Mouse (Mus musculus): ENCODE results near the gene Fer.

The Fer gene

DNA sequence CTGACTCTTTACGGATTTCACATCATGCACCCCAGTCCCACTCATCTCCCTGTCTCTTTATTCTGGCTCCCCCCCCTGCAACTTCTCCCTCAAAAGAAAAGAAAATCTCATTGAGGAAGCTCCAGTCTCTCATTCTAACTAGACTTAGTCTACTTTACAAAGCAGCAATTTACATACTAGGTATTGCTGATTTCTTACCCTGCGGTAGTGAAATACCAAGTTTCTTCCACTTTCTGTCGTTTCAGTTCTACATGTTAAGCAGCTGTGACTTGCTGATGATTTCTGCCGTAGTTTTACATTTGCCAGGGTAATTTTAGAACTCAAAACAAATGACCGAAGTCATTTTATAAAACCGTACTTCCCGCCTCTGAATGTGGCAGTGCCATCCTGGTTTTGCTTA is 8.9 kb downstream of the Fer start:
- no peak for DNase-seq

GRCm38 (mm10) chr17:63878889-63879288 is 16.0 kb downstream of the Fer start:
- no peak for DNase-seq

DNA sequence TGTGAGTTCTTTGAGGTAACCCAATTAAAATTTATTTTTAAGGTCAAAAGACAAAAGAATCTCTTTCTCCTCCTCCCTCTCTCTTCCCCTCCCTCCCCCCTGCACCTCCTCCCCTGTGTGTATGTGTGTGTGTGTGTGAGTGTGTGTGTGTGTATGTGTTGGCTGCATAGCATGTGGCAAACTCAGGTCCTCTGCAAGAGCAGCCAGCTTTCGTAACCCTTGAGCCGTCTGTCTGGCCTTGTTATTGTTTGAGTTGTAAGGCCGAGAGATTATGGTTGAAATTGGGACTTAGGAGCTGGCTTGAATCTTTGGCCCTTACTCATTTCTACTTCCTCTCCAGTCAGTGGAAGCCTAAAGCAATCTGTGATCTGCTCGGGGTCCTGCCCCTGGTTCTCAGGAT is 17.1 kb downstream of the Fer start:
- DNase-seq: no peak

DNA sequence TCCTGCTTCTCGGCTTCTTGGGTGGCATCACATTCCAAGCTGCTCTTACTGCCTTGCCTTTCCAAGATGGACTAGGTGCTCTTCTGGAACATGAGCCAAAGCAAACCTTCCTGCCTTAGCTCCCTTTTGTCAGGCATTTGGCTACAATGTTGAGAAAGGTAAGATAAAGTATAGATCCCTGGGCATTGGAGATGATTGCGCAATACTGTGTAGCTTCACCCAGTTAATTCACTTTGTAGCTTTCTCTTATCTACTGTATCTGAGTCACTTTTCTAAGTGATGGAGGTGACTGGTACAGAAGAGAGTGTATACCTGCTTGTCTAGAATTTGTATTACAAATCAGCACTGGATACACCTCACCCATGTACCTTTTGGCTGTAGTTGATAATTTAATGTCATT is 24.1 kb downstream of the Fer start:
- DNase-seq: no peak

DNA sequence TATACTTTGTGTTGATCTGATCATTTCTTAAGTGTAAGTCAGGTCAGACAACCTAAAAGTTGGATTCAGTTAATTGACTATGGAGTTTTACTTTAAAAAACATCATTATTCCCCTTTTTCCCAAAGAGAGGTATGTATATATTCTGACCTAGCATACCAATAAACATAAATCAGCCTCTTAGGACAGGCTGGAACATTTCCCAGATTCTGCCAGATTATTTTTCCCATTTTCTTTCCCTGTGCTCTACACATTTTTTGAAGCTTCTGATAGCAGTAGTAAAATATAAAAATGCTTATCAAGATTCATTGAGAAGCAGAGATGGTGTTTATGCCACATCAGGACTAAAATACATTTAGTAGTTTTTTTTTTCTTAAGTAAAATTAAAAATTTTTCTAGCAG is 27.7 kb downstream of the Fer start:
- DNase-seq: no peak

- DNase-seq: no peak
Observed at GRCm38 (mm10) chr17:63895829-63896228, 33.0 kb downstream of the Fer start.

DNA sequence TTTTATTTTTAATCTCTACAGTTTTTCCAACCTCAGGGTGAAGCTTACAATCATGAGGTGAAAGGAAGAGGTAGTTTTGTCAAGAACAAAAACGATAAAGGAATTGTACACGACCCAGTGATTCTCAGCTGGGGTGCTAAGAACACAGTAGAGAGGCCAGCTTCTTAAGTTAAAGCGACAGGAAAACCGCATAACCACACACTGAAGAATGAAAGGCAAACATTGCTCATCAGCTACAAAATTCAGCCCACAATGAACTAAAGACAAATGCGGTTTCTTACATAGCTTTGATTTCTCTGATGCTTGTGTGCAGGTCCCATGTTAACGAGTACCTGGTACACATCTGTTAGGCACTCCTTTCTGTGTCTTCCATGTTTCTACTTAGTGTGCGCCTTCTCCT is 34.2 kb downstream of the Fer start:
- DNase-seq: no peak

DNA sequence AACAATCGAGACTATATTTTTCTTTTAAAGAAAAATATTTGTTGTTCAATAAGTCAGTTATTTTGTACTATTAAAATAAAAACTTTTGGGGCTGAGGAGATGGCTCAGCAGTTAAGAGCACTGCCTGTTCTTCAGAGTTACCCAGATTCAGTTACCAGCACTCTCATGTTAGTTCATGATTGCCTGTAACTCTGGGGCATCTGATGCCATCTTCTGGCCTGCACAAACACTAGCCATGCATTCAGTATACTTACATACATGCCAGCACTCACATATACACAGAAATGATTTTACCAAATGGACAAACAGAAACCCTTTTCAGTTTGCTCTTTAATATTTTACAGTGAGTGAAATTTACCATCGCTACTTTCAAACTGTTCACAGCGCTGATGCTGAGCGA is 46.4 kb downstream of the Fer start:
- DNase-seq: no peak

DNA sequence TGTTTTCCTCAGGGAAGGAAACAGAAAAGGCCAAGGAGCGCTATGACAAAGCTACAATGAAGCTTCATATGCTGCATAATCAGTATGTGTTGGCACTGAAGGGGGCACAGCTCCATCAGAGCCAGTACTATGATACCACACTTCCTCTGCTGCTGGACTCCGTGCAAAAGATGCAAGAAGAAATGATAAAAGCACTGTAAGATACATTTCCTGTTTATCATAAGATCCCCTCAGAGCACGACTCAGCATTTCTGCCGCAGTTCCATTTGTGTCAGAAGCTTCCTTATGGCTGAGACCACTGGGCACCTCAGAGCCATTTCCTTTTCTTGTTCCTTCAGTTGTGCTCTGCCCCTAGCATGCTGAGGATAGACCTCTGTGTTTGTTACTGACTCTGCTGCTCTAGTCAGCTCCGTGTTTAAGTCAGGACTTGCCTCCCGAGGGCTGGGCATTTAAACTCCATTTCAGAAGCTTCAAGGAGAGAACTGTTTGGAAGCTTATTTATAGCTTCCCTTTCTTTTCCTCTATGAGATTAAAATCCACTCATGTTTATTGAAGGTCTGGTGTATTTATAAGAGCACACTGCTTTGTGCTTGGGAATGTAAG is 58.8 kb downstream of the Fer start:
- no peak for DNase-seq

GRCm38 (mm10) chr17:63925581-63925980 is 62.7 kb downstream of the Fer start:
- no peak for DNase-seq

- no peak for DNase-seq
Observed at GRCm38 (mm10) chr17:63930634-63931033, 67.8 kb downstream of the Fer start.

DNA sequence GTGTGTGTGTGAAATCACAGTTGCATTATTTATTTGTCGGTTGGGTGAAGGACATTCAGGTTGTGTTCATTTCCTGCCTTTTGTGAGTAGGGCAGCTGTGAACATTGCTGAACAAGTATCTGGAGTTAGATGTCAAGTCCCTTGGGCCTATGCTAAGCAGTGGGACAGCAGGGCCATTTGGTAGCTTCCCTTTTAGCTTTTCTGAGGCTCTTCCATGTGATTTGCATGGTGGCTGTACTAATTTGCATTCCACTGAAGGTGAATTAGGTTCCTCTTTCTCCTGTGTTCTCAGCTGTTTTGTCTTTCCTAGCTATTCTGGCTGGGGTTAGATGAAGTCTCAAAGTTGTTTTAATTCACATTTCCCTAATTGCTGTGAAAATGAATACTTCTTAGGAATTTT is 68.7 kb downstream of the Fer start:
- DNase-seq: no peak

- DNase-seq: no peak
Observed at GRCm38 (mm10) chr17:63935408-63935807, 72.5 kb downstream of the Fer start.

- no peak for DNase-seq
Observed at GRCm38 (mm10) chr17:63937886-63938285, 75.0 kb downstream of the Fer start.

DNA sequence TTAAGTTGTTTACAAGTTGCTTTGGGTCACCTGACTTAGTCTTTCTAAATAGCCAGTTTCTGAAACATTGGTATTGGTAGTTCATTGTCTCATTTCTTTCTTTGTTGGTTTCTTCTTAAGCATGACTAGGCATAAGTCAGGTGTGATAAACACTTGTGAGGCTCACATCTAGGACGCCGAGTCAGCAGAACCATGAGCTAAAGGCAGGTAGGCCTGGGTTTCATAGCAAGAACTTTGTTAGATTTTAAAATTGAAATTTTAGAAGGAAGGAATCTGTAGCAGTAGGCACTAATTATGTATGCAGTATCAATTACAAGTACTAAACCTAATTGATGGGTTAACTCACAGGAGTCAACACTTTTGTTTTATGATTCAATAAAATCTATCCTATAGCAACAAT is 83.9 kb downstream of the Fer start:
- no peak for DNase-seq

GRCm38 (mm10) chr17:63948811-63949210 is 85.9 kb downstream of the Fer start:
- DNase-seq: no peak

DNA sequence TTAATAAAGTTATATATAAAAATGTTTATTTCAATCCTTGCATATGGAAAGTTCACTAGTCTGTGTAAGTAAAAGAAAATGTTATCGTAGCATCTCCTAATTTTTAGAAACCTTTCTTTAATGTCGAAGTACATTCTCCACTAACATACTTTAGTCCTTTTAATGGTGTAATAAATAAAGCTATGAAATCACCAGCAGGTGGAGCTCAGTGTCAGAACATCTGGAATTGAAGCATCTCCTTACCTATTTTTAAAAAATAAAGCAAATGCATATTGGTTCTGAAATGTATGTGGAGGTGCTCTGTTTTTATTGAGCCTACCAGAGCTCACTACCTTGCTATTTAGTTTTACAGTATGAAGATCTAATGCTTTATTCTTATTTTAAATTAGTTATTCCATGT is 88.6 kb downstream of the Fer start:
- no peak for DNase-seq

DNA sequence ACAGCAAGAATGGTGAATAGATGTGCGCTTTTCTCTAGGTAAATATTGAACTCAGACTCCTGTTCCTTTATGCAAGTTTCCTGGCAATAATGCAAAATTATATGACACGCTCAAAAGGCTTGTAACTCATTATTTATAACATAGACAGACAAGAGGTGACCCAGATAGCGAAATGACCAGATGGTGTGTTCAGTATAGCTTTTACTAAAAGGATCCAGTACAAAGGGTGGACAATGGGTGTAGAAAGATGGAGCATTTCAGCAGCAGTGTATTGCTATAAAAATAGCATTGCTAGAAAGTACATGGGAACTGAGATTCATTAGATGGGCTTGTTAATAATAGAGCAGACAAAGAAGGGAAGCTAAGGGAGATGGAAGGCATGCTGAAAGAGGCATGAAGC is 104.2 kb downstream of the Fer start:
- DNase-seq: no peak

GRCm38 (mm10) chr17:63969448-63969847 is 106.6 kb downstream of the Fer start:
- no peak for DNase-seq

- DNase-seq: no peak
Observed at GRCm38 (mm10) chr17:63970239-63970638, 107.4 kb downstream of the Fer start.

DNA sequence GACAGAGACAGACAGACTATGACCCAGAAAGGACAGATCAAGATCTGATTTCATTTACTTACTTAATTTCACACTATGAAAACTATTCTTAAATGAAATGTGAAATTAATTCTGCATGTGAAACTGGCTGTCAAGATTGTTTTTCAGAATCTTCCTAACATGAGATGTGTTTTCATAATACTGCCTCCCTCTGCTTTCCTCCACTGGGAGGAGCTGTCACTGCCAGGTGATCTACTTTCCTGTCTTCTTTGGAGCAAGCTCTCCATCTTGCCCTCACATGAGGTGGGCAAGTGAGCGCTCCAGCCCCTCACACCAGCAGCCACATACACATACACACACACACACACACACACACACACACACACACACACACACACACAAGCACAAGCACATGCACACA is 108.1 kb downstream of the Fer start:
- DNase-seq: no peak

DNA sequence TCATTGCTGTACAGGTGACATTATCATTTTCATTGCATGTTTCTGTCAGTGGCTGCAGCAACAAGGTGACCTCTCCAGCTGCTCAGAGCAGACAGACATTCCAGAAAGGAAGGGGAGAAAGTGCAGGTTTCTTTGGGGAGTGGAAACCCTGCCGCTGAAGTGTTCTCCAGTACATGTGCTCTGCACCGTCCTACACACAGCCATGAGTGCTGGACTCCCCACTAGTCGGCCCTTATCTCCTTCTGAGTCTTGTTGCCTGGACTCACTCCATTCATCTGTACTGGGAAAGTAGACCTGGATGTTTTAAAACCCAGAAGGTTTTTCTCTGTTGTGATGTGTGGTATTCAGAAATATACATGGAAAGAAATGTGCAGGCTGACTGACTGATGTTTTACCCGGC is 109.3 kb downstream of the Fer start:
- no peak for DNase-seq

DNA sequence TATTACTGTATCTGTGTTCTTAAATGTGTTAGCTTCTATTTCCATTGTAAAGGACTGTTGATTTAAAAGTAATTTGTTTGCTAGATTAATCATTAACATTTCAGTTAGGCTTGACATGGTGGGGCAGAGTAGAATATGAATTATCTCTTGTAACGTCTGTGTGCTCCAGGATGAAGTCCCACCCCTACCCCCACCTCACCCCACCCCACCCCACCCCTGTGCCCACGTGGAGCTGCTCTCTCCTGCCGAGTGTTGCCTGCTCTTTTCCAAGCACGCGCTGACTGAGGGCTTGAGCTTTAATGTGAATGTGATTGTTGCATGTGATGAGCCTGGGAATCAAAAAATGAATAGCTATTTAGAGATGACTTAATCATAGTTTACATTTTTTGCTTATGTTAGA is 110.9 kb downstream of the Fer start:
- no peak for DNase-seq

DNA sequence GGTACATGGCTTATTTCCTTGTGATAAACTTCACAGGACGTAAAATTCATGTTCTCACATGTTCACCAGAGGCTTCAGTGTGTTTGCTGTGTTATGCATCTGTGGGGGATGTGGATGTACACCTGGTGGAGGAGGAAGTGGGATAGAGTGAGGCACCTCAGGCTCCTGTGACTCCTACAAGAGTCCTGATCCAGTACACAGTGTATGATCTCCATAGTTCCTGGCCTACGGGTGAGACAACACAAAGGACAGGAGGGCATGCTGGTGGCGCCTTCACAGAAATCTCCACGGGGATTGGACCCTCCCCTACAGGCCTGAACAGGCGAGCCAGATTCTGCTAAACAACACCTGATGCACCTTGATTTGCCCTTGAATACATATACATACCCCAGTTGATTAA is 111.4 kb downstream of the Fer start:
- no peak for DNase-seq

- DNase-seq: no peak
Observed at GRCm38 (mm10) chr17:63978794-63979571, 116.1 kb downstream of the Fer start.

All from right cerebral cortex, postnatal 14 days (tissue).